Mouse (Mus musculus) testis, postnatal 10 days (tissue): ENCODE results near the gene Rai1.

Source experiments
- DNase-seq: peaks from one replicate; pipeline ENCODE4 v3.0.0; 2021; ENCODE audit warnings: low spot score

Gene Rai1

GRCm38 (mm10) chr11:60192534-60192933, 87.7 kb downstream of the Rai1 start:
- no peak for DNase-seq

GRCm38 (mm10) chr11:60193556-60193955, 88.7 kb downstream of the Rai1 start:
- no peak for DNase-seq

- no peak for DNase-seq
Observed at GRCm38 (mm10) chr11:60195108-60195507, 90.3 kb downstream of the Rai1 start.

GRCm38 (mm10) chr11:60196344-60196743, 91.5 kb downstream of the Rai1 start:
- no peak for DNase-seq

- no peak for DNase-seq
Observed at GRCm38 (mm10) chr11:60197998-60198619, 93.3 kb downstream of the Rai1 start.

- no peak for DNase-seq
Observed at GRCm38 (mm10) chr11:60198651-60199050, 93.8 kb downstream of the Rai1 start.

GRCm38 (mm10) chr11:60199702-60200184, 94.9 kb downstream of the Rai1 start:
- DNase-seq, result peak; percentile 95

GRCm38 (mm10) chr11:60200384-60200783, 95.6 kb downstream of the Rai1 start:
- no peak for DNase-seq

- DNase-seq, result no peak
Observed at GRCm38 (mm10) chr11:60202710-60203638, 98.2 kb downstream of the Rai1 start.

- no peak for DNase-seq
Observed at GRCm38 (mm10) chr11:60205026-60205425, 100.2 kb downstream of the Rai1 start.

GRCm38 (mm10) chr11:60206207-60206606, 101.4 kb downstream of the Rai1 start:
- DNase-seq, result no peak

GRCm38 (mm10) chr11:60208201-60208600, 103.4 kb downstream of the Rai1 start:
- no peak for DNase-seq

GRCm38 (mm10) chr11:60208712-60209111, 103.9 kb downstream of the Rai1 start:
- no peak for DNase-seq

- DNase-seq, result peak; percentile 87
Observed at GRCm38 (mm10) chr11:60209217-60209932, 104.6 kb downstream of the Rai1 start.

- DNase-seq, result no peak
Observed at GRCm38 (mm10) chr11:60209933-60210249, 105.1 kb downstream of the Rai1 start.

- DNase-seq, result peak; percentile 98
Observed at GRCm38 (mm10) chr11:60210305-60210724, 105.5 kb downstream of the Rai1 start.

GRCm38 (mm10) chr11:60211152-60211551, 106.3 kb downstream of the Rai1 start:
- no peak for DNase-seq

- DNase-seq, result no peak
Observed at GRCm38 (mm10) chr11:60211761-60212160, 106.9 kb downstream of the Rai1 start.

- DNase-seq, result no peak
Observed at GRCm38 (mm10) chr11:60213266-60213665, 108.5 kb downstream of the Rai1 start.

- no peak for DNase-seq
Observed at GRCm38 (mm10) chr11:60216671-60217070, 111.9 kb downstream of the Rai1 start.

GRCm38 (mm10) chr11:60217467-60217866, 112.7 kb downstream of the Rai1 start:
- DNase-seq, result no peak

GRCm38 (mm10) chr11:60219609-60220008, 114.8 kb downstream of the Rai1 start:
- DNase-seq, result no peak
